Mouse (Mus musculus) neural tube, embryonic 11.5 days (tissue): Measurements from ENCODE around the gene Hoxd9. TPM values are rescaled to one million over a fixed set of nuclear protein-coding genes. Genes with fewer than 3 reads are reported as not detected.

Experiments used
- ATAC-seq: fragments of 200-750 bp; cut with Nextera tagmentation; 2 replicates; pipeline ENCODE4 v1.8.0; 2017; ENCODE audit warnings: moderate number of reproducible peaks, mild to moderate bottlenecking, moderate TSS enrichment, moderate library complexity; ENCODE audit not compliant: insufficient read depth, low FRiP score, low TSS enrichment
- DNase-seq: peaks from one replicate; pipeline ENCODE4 v3.0.0-alpha.2; 2015; ENCODE audit warnings: low spot score
- H3K27ac ChIP-seq: fragments of 300-500 bp; sonication (generic); 2 replicates; pipeline ENCODE4 v1.5.1; 2014; ENCODE audit warnings: low read depth, mild to moderate bottlenecking, low read length
- H3K27me3 ChIP-seq: fragments of 300-500 bp; sonication (generic); 2 replicates; pipeline ENCODE4 v1.6.1; 2014; ENCODE audit warnings: mild to moderate bottlenecking, low read length, mixed read lengths; ENCODE audit not compliant: control insufficient read depth, insufficient read depth
- H3K36me3 ChIP-seq: fragments of 300-500 bp; sonication (generic); 2 replicates; pipeline ENCODE4 v1.6.1; 2014; ENCODE audit warnings: mild to moderate bottlenecking, low read length, moderate library complexity, mixed read lengths; ENCODE audit not compliant: control insufficient read depth, insufficient read depth
- H3K4me1 ChIP-seq: fragments of 300-500 bp; sonication (generic); 2 replicates; pipeline ENCODE4 v1.6.1; 2014; ENCODE audit warnings: low read length, mixed read lengths; ENCODE audit not compliant: control insufficient read depth, insufficient read depth
- H3K4me2 ChIP-seq: fragments of 300-500 bp; sonication (generic); 2 replicates; pipeline ENCODE4 v1.6.1; 2014; ENCODE audit warnings: low read depth, mild to moderate bottlenecking, moderate library complexity
- H3K4me3 ChIP-seq: fragments of 300-500 bp; sonication (generic); 2 replicates; pipeline ENCODE4 v1.5.1; 2014; ENCODE audit warnings: low read depth, low read length
- H3K9ac ChIP-seq: fragments of 300-500 bp; sonication (generic); 2 replicates; pipeline ENCODE4 v1.6.1; 2014; ENCODE audit warnings: mild to moderate bottlenecking, low read length
- H3K9me3 ChIP-seq: fragments of 300-500 bp; sonication (generic); 2 replicates; pipeline ENCODE4 v1.6.1; 2016; ENCODE audit warnings: low read length; ENCODE audit not compliant: control insufficient read depth
- WGBS: fragments of 180-500 bp; shearing (Covaris S2); extraction: QIAGEN DNeasy Blood & Tissue Kit; methylation state at CpG from one replicate; pipeline ENCODE4 v1.1.7; 2014; 5-methylcytosine and 5-hydroxymethylcytosine counted together
- polyA plus RNA-seq: library from polyadenylated mRNA; unstranded; fragments of >200 nt; fragmentation: Nextera tagmentation; extraction: Ambion mirVana; gene quantifications from 2 replicates; pipeline ENCODE4 v1.2.1, GENCODE M21; 2014

Hoxd9 gene
- polyA plus RNA-seq, 1 experiment from 2014 or later = 14.3 TPM

DNA sequence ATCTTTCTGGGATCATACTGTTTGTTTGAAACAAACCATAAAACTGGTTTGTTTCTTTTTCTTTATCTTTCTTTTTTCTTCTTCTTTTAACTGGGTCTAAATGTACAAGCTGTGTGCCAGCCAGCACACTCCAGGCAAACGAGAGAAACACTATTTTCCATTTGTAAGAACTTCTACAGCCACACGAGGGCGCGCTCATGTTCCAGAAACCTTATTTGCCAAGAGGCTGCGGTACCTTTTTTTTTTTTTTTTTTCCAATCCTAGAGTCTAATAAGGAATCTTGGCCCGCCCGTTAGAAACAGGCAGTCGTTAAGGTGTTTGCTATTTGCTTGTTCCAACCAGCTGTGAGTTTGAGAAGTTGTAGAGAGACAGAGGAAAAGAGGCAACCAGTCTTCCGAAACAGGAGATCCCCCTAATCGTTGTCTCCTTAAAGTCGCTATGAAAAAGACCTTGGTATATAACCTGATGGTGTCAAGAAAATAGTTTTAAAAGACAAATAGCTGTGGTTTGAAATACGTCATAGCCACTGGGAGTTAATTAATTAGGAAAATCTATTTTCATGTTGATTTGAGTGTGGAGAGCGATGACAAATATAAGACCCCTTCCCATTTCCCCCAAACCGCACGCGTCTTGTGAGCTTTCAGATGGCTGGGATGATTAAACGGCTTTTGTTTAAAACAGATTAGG is 11.1 kb upstream of the Hoxd9 start:
- ATAC-seq (no peak), DNase-seq (peak; percentile 84)
- Histone ChIP-seq H3K27ac (no peak overlapping the region), H3K4me1 (no peaks in the 10 kb centered on the region), H3K4me2 (peak overlapping the region; percentile 38), H3K27me3 (peaks cover 93% of the 10 kb centered on the region), H3K4me3 (peak overlapping the region; percentile 35), H3K36me3 (no peaks in the 10 kb centered on the region), H3K9me3 (no peaks in the 10 kb centered on the region), H3K9ac (peak overlapping the region; percentile 60)
- 4% methylated on average over 17 of the region's 17 CpGs for WGBS

DNA sequence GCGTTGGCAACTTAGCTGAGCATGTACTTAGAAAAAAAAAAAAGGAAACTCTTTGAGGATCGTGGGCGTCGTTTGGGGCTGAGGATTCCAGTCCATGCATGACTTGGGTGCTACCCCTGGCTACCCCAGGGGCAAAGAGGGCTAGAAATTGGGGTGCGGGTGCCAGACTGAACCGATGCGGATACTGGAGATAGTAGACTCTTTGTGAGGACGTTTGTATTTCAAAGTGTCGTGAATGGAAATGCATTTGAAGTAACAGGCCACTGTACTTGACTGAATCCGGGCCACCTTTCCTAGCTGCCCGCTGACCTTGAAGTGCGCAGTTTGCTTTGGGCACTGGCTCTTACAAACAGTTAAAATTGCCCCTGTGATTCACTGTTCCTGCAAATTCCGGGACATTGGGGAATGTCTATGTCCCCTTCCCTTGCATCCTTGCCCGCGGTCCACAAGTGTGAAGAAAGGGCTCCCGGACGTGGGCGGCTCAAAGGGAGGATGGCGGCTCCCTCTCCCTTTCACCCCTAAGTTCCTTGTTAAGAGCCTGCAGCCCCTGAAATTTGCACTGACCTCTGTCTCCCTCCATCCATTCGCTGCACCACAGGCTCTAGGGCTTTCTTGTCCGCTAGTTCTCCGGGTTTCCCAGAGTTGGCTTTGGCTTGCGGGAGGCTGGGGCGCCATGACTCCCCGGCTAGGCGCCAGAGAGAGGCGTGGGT is 10.4 kb upstream of the Hoxd9 start:
- H3K27ac ChIP-seq = peak overlapping the region; percentile 11; the same call in 1 of the 2 replicates
- no peaks in the 10 kb centered on the region for H3K9me3 ChIP-seq
- H3K27me3 ChIP-seq = peaks cover 92% of the 10 kb centered on the region
- WGBS = under 1% methylated on average over 27 of the region's 27 CpGs
- peak overlapping the region; percentile 60 for H3K9ac ChIP-seq
- peak overlapping the region; percentile 35 for H3K4me3 ChIP-seq
- H3K4me1 ChIP-seq = 0 out of 2 replicates have a peak, but pooled peaks cover 3% of the 10 kb centered on the region
- ATAC-seq (no peak), DNase-seq (peak; percentile 52)
- peak overlapping the region; percentile 38 for H3K4me2 ChIP-seq
- no peaks in the 10 kb centered on the region for H3K36me3 ChIP-seq

DNA sequence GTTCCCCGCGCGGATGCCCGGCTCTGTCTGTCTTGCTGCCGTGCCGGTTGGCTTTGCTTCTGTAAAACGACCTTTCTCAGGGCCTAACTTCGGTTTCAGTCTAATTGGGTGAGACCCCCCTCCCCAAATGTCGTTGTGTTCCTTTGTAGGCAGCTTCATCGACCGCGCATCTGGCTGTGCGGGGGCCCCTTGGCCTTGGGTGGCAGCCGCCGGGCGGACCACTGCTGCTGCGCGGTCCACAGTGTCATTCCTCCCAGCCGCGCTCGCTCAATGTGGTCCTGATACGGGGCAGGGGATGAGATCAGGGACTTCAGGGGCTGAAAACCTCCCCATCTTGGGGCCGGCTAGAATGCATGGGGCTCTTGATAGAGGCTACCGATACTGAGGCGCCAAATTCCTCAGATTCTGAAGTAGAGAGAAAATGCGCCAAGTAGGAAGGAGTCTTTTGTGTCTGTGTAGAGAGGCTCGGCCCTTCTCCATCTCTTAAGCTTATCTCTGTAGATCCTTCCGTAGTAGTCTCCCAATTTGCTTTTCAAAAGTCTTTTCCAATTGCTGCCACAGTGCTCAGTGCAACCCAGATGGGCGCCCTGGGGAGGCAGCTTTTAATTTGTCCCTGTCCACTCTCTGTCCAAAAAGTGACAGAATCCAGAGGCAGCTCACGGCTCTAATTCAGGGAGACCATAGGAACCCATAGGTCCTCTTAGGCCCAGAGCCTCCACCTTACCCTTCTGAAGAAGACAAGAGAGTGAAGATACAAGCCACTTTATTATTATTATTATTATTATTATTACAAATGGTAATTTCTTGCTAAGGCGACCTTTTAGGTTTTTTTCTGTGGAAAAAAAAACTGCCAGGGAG is 9.6 kb upstream of the Hoxd9 start:
- Histone ChIP-seq H3K27ac (peak overlapping the region; percentile 11; the same call in 1 of the 2 replicates), H3K4me3 (peak overlapping the region; percentile 35), H3K9me3 (no peaks in the 10 kb centered on the region), H3K9ac (peak overlapping the region; percentile 60), H3K4me1 (0 out of 2 replicates have a peak, but pooled peaks cover 3% of the 10 kb centered on the region), H3K4me2 (peak overlapping the region; percentile 38), H3K27me3 (peaks cover 92% of the 10 kb centered on the region), H3K36me3 (no peaks in the 10 kb centered on the region)
- ATAC-seq (no peak), DNase-seq (peak; percentile 48)
- WGBS = under 1% methylated on average over 31 of the region's 31 CpGs

DNA sequence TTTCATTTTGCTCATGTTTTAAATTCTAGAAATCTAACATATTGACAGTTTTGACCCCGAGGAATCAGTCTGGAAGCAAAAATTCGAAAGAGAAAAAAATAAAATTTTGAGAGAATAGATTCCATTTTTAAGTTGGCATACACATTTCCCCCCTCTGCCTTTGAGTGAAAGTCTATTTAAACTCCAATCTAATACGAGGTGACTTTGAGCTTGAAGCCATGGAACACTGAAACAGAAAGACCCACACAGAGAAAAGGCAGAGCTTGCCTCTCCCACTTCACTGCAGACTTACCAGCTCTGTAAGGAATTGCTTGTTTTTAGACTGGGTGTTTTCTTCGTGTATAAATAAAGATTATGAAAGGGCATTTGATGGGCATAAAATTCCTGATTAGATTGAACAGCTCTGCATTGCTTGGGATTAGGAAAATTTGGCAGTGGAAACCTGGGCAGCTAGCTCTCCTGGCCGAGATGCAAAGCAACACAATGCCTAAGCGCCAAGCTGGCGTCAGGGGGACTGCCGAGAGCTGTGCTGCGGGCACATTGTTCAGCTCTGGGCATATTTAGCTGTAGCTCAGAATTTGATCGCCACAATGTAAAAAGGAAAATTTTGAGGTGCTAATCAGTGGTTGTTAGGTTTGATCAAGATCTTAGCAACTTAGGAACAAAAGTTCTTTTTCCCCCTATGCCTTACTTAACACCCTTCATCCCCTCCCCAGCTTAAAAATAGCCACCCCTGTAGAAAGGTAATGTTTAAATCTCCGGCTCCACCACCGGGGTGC is 8.5 kb upstream of the Hoxd9 start:
- Histone ChIP-seq H3K36me3 (no peaks in the 10 kb centered on the region), H3K9ac (peak overlapping the region; percentile 65), H3K4me3 (peak overlapping the region; percentile 22), H3K4me1 (0 out of 2 replicates have a peak, but pooled peaks cover 3% of the 10 kb centered on the region), H3K9me3 (no peaks in the 10 kb centered on the region), H3K4me2 (peak overlapping the region; percentile 38), H3K27me3 (peaks cover 92% of the 10 kb centered on the region), H3K27ac (peak overlapping the region; percentile 85)
- ATAC-seq = no peak
- WGBS = 4% methylated on average over 12 of the region's 12 CpGs
- peak; percentile 41 for DNase-seq

DNA sequence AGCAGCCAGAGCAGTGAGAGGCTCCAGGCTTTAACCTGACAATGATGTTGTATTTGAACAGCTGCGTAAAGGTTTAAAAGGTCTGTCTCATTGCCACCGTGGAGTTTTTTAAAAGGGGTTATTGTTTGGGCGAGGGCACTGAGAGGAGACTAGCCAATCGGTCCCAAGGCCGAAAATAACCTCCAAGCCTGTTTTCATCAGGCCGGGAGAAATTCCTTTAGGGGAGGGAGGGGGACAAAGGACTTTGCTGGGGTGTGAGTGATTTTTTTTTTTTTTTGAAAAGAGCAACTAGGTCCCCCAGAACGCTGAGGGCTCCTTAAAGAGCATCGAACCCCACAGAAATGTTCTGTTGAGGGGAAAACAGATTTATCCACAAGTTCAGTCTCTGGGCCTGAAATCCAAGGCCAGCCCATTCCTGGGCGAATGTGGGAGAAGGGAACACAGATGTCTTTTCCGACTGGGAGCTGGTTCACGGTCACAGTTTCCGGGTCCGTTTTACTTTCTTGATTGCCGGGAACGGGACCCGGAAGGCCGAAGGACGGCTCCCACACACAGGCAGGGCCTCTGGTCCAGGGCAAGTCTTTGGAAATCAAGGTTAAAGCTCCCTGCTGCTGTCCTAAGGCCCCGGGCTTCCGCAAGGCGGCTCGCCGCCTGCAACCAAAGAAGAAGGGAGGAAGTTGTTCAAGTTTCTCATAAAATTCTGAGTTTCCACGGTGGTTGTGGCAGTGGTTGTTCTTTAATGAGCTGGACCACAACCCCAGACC is 7.8 kb upstream of the Hoxd9 start:
- H3K9me3 ChIP-seq = no peaks in the 10 kb centered on the region
- H3K4me1 ChIP-seq = 0 out of 2 replicates have a peak, but pooled peaks cover 3% of the 10 kb centered on the region
- H3K4me3 ChIP-seq = peak overlapping the region; percentile 22
- under 1% methylated on average over 24 of the region's 24 CpGs for WGBS
- DNase-seq = peak; percentile 57
- peak overlapping the region; percentile 38 for H3K4me2 ChIP-seq
- no peaks in the 10 kb centered on the region for H3K36me3 ChIP-seq
- H3K27me3 ChIP-seq = peaks cover 91% of the 10 kb centered on the region
- peak overlapping the region; percentile 85 for H3K27ac ChIP-seq
- no peak for ATAC-seq
- peak overlapping the region; percentile 65 for H3K9ac ChIP-seq

DNA sequence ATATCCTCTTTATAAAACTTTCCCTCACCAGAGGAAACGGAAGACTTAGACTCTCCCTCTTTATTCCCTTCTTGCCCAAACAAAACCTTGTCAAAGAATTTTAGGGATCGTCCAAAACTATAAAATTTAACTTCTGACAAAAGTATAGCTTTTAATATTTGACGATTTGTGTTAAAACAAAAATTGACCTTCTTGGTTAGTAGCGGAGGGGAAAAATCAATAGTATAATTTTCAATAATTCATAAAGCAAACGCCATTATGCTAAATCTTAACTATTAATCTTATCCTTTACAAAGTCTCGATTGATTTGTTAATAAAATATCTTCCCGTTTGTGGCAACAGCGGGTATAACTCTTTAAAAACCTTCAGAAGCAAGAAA is 7.2 kb upstream of the Hoxd9 start:
- Histone ChIP-seq H3K4me2 (peak overlapping the region; percentile 65), H3K27me3 (peaks cover 90% of the 10 kb centered on the region), H3K4me3 (peak overlapping the region; percentile 46), H3K27ac (peak overlapping the region; percentile 85; the same call in 1 of the 2 replicates), H3K9ac (peak overlapping the region; percentile 65), H3K4me1 (0 out of 2 replicates have a peak, but pooled peaks cover 3% of the 10 kb centered on the region), H3K9me3 (no peaks in the 10 kb centered on the region), H3K36me3 (no peaks in the 10 kb centered on the region)
- ATAC-seq = no peak
- no peak for DNase-seq
- 8% methylated on average over 8 of the region's 8 CpGs for WGBS

DNA sequence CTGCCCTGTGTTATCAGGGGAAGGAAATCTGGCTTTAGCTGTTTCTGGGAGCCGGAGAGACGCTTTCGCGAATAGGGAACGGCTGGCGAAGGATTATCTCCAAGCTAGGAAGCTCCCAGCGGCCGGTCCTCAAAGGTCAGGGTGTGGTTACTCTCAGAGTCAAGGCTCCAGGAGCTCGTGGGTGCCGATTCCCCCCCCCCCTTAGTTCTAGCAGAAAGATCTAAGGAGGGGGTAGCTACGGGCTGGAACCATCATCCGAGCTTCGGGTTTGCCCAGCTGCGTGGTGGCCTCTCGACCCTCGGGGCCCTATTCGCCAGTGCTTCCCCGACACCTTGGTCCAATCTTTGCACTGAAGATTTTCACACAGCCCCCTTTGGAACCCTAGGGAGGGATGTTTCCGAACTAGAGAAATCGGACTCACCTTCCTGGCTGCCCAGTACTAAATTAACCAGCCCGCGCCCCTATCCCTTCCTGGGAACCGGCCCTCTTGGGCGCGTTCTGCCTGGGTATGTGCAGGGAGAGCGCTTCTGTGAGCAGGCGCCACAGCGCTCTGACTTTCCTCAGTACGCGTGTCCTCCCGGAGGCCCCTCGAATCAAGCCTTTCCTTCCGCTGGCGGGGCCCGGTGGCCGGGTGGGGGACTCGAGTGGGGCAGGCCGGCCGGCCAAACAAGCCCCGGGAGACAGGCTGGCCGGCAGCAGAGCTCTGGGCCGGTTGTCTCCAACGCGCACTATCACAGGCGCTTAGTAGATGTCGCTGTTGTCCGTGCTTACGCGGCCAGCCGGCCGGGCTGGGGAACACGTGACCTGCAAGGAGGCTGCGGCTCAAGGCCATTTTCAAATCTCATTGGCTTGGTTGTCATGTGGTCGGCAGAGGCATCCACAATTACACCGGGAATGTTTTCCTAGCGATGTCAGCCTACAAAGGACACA is 6.2 kb upstream of the Hoxd9 start, which contains the start of gene Hoxd10:
TSS of gene Hoxd10 (plus strand) at position 903 of the 930 bp plus-strand sequence.
- Histone ChIP-seq H3K9ac (peak within 1 kb of the TSS; percentile 69), H3K36me3 (no peaks in the 10 kb centered on the region), H3K9me3 (no peaks in the 10 kb centered on the region), H3K4me1 (0 out of 2 replicates have a peak, but pooled peaks cover 3% of the 10 kb centered on the region), H3K4me3 (peak within 1 kb of the TSS; percentile 46), H3K27ac (peak within 1 kb of the TSS; percentile 72), H3K27me3 (peaks cover 90% of the 10 kb centered on the region), H3K4me2 (peak within 1 kb of the TSS; percentile 65)
- under 1% methylated on average over 56 of the region's 56 CpGs for WGBS
- peak; percentile 87 for DNase-seq
- peak; percentile 90 for ATAC-seq
